Mouse (Mus musculus): Measurements from ENCODE around the gene Il12a.
"Not testable (repeated sequence)": the region's sequence is repeated elsewhere in the genome, so short reads cannot be mapped to it uniquely, and the experiment has no call there.

The Il12a gene

DNA sequence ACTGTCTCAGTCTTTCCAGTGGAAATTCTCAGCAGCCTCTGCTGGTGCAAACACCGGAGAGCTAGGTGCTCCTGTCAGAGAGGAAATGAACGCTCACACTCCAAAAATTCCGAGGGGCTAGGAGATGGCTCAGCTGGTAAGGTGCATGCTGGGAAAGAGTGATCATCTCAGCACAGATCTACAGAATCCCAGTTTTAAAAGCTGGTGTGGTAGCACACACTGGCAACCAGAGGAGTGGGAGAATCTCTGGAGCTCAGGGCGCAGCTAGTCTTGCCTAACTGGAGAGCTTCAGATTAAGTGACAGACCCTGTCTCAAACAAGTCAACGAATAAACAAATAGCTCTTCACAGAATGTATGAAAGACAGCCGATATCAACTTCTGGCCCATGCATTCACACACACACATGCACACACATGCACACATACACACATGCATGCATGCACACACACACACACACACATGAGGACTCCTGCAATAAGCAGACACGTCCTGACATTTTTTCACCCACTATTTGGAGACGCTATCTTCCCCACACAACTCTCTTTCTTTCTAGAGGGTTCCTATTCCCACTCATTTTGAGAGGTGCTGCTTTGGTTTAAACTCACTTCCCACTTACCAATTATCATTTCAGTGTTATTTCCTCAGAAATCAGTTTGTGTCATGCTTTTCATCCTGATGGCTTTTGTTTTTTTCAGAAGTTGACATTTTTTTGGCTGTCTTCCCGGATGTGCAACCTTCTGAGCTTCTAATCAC, 52.5 kb downstream of the Il12a start:
- no peak for DNase-seq (ENCODE audit: low spot score in 2 of 2)

DNA sequence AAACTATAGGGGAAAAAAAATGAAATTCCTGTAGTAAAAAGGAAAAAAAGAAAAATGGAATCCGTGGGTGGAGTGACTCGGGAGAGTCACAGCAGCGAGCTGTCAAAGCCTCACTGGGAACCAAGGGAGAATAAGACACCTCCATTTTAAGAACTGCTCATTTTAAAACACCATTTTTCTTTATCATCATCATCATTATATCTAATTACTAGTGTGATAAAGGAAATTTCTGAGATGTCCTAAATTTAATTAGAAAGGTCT, 53.0 kb downstream of the Il12a start:
- no peak for DNase-seq (ENCODE audit: low spot score in 2 of 2)

DNA sequence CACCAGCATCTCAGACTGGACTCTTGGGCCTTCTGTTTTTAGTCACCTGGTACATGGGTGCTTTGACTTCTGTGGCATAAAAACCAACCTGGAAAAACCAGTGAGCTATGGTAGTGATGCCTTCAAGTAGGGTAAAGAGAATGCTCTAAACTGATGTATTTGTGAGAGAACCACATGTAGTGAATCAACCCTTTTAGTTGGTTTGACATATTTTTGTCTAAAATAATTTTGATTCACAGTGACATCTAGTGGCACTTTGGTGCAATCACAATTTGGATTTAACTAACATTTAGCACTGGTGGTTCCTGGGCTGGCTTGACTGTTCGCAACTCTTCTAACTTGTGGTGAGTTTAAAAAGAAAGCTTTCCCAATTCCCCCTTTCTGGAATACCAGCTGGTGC, 53.7 kb downstream of the Il12a start:
- no peak for DNase-seq (ENCODE audit: low spot score in 2 of 2)

DNA sequence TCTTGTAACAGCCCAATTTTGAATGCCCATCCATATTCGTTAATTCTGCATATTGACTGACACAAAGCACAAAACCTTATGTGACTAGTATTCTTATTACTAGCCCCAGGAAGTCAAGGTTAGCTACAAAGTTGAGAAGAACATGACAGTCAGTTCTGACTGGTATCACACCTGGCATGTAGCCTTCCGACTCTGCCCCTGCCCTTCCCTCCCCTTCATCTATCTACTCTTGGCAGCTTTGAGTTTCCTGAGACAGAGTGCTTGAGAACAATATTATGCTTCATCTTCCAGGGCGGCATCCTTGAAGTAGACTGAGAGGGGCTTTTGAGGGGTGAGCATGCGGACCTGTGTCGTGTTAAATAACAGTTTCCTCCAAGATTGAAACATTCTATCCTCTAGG, 54.6 kb downstream of the Il12a start:
- DNase-seq (ENCODE audit: low spot score in 2 of 2): no peak

DNA sequence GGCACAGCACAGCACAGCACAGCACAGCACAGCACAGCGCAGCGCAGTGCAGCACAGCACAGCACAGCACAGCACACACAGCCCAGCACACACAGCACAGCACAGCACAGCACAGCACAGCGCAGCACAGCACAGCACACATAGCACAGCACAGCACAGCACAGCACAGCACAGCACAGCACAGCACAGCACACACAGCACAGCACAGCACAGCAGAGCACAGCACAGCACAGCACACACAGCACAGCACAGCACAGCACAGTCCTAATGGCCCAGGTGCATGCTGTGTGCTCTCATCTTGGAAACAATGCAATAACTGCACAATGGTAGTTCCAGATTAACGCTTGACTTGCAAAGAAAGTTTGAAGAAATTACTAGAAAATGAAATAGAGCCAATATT, 55.8 kb downstream of the Il12a start:
- not testable (repeated sequence) for DNase-seq (ENCODE audit: low spot score in 2 of 2)

All from natural killer cell, adult 2 months (primary cell).